Mouse (Mus musculus): Measurements from ENCODE around the gene Cdk5rap2.

DNA sequence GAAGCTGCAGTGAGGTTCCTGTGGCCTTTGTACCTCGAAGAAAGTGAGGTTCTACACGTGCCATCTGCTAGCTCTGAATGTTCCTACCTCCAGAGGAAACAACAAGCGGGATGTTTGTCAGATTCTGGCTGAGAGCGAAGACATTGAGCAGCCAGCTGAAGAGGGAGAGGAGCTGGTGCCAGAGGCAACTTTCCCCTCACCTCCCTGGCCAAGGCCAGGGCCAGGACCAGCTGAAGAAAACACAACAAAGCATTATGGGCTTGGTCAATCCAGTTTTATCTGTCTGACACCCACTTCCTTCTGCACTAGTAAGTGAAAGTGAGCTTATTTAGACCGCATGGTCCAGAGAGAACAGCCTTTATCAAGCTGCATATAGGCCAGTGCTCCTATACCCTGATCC lies 147.4 kb downstream of the Cdk5rap2 start:
- TF ChIP-seq POLR2A (IDR thresholded peaks at IDR 0.05; ENCODE audit: borderline replicate concordance, low read depth, low read length) = no peak
- no peak for TF ChIP-seq CTCF (IDR thresholded peaks at IDR 0.05; ENCODE audit: low read depth, low read length)
